Mouse (Mus musculus) 3T3-L1 (cell line): Measurements from ENCODE around the gene Nrxn3.

Experiments
- DNase-seq: peaks from one replicate; pipeline ENCODE4 v3.0.0-alpha.2; 2015; ENCODE audit warnings: low read depth, low spot score

Nrxn3 gene

DNA sequence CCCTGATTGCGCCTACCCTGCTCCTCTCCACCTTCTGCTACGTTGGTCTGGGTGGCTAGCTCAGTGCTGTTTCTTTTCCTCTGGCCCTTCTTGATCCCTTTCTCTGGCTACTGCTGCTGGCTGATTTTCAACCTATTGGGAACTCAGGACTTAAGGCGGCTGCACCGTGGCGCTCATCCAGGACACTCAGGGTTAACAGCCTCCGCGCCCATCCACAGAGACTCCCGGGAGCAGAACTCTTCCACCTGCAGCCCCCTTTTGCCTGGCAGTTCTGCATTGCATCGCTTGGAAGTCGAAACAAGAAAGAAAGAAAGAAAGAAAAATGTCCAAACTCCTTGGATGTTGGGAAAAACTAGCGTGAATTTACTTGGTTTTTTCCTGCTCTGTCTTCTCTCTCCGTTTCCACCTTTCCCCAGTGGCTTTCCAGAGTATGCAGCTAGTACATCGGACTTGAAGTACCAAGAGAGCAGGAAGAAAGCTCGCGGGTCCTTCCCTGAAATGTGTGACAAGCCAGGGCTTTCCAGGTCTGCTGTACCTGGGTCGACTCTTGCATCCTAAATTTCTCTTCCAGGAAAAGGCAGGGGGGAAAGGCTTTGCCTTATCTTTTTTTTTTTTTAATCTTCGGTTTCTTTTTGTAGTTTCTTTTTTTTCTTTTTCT lies 1090.0 kb downstream of the Nrxn3 start:
- DNase-seq: no peak

DNA sequence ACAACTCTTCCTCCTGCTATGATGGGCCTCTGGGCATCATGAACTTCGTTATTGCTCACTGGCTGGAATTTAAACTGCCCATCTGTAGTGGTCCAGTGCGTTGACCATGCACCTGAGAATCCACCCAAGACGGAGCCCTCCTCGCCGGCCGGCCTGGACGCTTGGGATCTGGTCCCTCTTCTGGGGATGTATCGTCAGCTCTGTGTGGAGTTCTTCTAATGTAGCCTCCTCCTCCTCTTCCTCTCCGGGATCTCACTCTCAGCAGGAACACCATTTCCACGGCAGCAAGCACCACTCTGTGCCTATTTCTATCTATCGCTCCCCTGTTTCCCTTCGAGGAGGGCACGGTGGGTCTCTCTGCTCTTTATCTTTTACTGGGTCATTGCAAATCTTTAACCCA lies 1090.6 kb downstream of the Nrxn3 start:
- DNase-seq: no peak

GRCm38 (mm10) chr12:89813718-89814117 lies 1091.0 kb downstream of the Nrxn3 start:
- no peak for DNase-seq

DNA sequence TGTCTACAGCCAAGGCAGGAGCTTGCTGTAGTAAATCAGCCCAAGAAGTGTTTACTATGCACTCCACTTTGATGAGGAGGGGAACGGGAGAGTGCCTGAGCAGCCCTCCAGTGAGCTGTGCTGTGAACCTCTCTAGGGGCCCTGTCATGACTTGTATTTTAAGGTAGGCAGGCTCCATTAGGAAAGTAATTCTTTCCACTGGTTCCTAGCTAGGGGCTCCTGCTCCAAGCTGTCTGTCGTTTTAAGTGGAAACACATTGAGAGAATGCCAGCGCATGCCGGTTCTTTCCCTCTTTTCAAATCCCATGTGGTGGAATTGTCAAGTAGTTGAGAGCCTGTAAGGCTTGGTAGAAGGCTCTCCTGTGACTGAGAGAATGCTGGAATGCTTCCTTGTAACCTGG lies 1091.9 kb downstream of the Nrxn3 start:
- no peak for DNase-seq

- no peak for DNase-seq
Measured at GRCm38 (mm10) chr12:89817072-89817773, 1094.5 kb downstream of the Nrxn3 start.

GRCm38 (mm10) chr12:89818200-89818599 lies 1095.5 kb downstream of the Nrxn3 start:
- DNase-seq: no peak

DNA sequence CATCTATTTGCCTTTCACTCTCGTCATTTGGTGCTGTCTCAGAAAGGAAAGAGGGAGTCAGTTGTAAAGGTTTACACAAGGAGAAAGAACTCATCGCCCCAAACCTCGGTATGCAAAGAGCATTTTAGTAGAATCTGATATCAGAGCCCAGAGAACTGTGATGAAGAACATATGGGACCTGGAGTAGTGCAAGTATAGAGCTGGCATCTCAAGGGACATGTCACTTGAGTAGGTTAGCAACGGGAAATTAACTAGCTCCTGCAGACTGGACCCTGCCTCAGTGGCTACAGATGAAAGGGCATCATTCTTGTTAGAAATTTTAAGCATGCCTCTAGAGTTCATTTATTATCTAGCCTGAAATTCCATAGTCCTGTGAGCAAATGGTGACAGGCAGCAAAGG lies 1099.5 kb downstream of the Nrxn3 start:
- DNase-seq: no peak

DNA sequence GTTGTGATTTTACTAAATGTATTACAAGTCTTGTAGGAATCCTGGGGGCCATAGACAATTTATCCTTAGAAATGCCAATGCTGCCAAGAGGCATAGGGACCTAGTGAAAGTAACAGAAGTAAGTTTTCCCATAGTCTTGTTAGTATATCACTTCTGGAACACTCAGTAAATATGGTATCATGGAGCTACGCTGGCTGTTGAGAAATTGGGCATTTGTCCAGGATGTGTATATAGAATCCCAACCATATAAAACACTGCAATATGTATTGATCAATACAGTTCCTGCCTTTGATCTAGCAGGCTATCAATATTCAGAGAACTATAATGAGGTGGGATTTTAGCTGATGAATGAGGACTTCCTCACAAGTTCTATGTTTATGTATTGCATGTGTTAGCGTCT lies 1107.3 kb downstream of the Nrxn3 start:
- no peak for DNase-seq

- DNase-seq: no peak
Measured at GRCm38 (mm10) chr12:89830350-89830749, 1107.7 kb downstream of the Nrxn3 start.

- no peak for DNase-seq
Measured at GRCm38 (mm10) chr12:89831300-89831699, 1108.6 kb downstream of the Nrxn3 start.

GRCm38 (mm10) chr12:89836271-89836670 lies 1113.6 kb downstream of the Nrxn3 start:
- no peak for DNase-seq

DNA sequence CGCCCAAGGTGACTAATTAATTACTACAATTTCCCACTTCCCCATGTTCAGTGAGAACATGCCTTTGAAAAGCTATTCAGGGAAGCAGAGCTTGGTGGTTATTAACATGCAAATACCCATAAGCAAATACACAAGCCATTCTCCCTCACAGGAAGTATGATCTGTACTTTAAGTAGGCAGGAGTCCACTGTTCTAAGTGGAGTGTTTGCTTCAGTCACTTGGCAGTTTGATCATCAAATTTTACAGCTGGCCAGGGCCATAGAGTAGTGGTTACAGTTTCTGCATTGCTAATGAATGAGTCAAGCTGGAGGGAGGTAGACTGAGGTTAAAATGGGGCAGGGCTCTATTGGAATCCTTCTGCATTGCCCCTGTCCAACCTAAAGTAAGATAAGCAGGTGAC lies 1120.2 kb downstream of the Nrxn3 start:
- no peak for DNase-seq

DNA sequence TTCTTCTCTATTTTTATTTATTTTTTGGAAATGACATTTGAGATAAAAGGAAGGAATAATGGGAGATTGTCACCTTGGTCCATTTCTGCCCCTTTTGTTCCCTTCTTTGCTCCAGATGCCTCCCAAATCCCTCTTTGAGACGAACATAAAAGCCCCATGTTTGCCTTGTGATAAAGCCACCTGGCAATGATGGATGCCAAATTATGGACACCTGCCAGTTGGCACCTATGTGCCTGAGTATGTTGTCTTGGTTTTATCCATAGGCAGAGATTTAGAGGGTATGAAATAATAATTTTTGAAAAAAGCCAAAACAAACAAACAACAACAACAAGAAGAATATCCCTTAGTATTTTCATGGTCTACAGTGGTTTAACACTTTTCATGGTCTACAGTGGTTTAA lies 1125.4 kb downstream of the Nrxn3 start:
- DNase-seq: no peak

DNA sequence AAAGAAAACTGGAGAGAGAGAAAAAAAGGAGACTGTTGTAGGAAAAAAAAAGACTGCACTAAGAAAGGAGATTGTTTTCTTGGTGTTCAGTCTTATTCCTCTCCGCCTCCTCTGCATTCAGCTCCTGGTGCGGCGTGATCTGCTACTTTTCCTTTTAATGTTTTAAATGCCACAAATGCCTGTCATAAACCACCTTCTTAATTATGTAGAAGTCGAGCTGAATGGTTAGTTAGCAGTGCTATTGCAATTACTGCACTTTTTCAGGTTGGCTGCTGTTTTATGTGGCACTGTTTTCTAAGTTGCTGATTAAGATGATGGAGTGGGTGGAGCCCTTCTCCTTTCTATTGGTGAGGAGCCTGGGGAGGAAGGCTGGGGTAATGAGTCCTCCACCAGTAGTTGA lies 1131.7 kb downstream of the Nrxn3 start:
- DNase-seq: no peak

DNA sequence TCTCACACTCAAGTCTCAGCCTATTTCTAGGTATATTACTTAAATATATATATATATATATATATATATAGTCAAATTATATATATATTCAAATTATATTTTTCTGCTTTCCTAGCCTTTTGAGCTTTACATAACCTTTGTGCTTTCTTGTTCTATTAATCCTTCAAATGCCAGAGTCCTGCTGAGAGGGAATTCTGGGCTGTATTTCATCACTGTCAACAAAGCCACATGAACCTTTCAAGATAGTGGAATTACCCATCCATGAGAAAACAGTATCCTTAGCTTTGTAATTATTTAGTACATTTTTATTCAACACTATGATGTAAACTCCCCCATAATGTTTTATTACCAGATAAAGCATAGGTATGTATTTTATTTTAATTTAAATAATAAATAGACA lies 1144.4 kb downstream of the Nrxn3 start:
- no peak for DNase-seq

- no peak for DNase-seq
Measured at GRCm38 (mm10) chr12:89882617-89883370, 1160.1 kb downstream of the Nrxn3 start.

DNA sequence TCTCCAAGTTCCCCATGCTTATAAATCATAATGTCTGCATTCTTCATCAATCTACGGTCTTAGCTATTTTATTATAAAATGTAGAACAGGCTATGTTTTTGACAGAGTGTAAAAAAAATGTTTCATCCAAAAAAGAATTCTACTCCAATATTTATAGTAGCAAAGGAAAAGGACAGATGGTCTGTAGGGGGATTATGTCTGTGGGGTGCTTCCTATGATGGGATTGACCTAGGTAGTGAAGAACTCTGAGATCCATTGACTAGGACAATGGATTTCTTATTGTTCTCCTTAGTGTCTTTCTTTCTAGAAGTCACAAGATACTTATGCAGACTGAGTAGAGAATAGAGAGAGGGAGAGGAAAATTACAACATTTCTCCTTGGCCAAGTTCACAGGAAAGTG lies 1161.9 kb downstream of the Nrxn3 start:
- no peak for DNase-seq

- no peak for DNase-seq
Measured at GRCm38 (mm10) chr12:89888647-89889046, 1166.0 kb downstream of the Nrxn3 start.

DNA sequence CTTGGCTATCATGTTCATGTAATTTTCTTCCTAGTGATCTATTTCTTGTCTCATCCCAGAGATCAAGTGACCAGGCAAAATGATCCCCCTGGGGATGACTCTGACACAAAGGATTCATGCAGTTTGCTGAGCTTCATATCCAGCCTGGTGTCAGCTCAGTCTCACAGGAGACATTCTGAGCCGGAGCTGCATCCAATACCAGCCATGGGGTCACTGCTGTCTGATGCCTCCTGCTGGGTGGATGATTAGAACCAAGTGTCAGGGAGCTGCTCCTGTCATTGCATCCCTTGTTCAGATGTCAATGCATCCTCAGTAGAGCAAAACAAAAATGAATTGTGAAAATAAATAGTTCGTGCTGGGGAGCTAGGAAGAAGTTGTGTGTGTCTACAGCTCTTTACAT lies 1174.2 kb downstream of the Nrxn3 start:
- DNase-seq: no peak

- no peak for DNase-seq
Measured at GRCm38 (mm10) chr12:89909578-89909977, 1186.9 kb downstream of the Nrxn3 start.

DNA sequence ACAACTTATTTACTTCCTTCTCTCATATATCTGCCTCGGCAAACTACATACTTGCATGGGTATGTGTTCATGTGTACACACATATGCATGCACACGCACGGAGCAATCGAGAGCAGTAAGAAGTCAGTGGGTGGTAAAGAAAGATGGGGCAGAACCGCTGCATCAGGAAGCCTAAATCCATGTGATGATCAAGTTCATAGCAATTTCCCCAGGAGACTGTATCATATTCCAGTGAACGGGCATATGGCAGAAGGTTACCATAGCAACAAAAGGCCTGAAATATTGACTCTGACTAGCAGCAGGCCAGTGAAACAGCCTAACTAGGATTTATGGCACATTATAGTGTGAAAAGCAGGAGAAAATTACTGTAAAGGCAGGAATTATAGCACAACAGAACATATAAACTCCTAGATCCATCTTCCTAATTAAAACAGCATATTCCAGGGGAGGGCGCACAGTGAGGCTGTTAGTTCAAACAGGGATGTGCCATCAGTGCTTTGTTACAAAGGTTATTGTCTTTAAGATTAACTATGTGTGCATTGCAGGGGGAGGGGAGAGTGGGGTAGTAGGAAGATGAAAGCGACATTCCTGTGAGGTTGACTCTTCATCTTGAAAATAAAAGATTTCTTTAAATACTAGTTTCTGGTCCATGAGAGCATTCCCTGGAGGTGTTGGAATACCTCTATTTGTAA lies 1195.6 kb downstream of the Nrxn3 start:
- DNase-seq: no peak

DNA sequence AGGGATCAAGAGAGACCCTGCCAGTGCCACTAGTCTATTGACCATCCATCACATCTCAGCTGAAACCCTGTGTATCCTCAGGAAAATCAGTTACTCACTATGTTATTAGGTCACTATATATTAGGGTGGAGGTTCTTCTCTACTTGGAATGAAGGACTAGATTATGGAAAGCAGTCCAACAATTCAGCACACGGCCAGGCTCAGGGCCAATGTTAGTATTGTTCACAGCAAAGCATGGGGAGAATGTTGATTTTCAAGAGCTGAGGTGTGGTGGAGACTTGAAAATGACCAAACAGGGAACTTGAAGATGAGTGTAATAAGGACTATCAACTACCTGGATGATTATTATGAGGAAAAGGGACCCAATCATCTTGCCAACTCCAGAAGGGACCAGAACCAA lies 1209.7 kb downstream of the Nrxn3 start:
- DNase-seq: no peak
